Mouse (Mus musculus): ENCODE data around the gene Anxa6.
"Not testable (repeated sequence)": the region's sequence is repeated elsewhere in the genome, so short reads cannot be mapped to it uniquely, and the experiment has no call there.

Anxa6 gene

DNA sequence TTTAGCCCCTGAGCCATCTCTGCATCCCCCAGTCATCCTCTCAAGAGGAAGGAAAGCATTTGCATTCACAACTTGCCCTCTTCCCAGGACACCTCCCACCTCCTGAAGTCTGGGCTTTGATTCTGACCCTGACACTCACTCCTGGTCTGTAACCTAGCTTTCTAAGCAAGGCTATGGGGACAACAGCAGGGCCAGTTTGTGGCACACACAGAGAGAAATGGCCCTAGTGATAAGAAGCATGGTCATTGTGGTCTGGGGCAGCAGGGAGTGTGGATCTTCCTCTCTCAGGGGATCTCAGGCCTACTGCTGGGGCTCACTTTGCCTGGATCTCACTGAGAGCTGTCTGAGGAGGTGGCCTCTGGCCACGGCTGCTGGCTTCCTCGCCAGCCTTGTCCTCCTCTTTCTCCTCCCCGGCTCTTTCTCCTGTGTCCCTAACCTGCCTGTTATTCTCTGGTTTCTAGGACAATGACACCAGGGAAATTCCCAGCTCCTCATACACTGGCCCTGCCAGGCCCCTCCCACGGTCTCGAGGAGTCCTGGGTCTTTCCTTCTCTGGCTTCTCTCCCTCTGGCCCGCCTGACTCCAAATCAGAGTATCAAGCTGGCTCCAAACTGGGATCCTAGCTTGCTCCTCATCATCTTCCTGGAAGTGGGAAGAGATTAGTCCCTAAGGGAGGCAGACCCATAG is 71.9 kb downstream of the Anxa6 start:
- DNase-seq (ENCODE audit: low spot score in 2 of 2): no peak

DNA sequence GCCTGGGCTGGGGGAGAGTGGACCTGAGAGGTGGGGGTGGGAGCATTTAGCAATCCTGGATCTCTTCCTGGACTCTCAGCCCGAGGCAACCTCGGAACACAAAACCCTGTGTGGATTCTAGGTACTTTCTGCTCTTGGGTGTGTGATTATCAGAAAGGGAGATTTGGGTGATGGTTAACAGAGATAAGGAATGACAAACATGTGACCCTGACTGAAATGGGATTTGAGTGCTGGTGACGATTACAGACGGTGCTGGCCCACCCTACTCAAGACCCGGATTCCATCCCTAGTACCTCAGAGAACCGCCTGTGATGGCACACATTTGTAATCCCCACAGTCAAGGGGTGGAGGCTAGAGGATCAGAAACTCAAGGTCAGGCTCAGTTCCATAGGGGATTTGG is 73.0 kb downstream of the Anxa6 start:
- no peak for DNase-seq (ENCODE audit: low spot score in 2 of 2)

DNA sequence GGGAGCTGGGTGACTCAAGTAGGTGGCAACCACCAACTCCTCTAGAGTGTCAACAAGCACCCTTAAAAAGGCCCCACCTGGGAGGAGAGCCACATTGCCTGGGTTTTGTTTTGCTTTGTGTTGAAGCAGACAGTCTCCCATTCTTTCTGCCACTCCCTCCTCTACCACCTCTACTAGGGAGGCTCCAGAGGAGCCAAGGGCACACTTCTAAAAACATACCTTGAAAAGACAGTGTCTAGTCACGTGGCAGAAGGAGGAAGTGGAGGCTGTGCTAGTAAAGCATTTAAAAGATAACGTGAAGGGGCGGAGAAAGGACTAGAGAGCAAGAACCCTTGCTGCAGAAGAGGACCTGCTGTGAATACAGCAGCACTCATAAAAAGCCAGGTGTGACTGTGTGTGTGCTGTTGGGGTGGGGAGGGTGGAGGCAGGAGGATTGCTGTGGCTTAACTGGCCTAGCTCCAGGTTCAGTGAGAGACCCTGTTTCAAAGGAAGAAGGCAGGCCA is 74.6 kb downstream of the Anxa6 start:
- DNase-seq (ENCODE audit: low spot score in 2 of 2): no peak

DNA sequence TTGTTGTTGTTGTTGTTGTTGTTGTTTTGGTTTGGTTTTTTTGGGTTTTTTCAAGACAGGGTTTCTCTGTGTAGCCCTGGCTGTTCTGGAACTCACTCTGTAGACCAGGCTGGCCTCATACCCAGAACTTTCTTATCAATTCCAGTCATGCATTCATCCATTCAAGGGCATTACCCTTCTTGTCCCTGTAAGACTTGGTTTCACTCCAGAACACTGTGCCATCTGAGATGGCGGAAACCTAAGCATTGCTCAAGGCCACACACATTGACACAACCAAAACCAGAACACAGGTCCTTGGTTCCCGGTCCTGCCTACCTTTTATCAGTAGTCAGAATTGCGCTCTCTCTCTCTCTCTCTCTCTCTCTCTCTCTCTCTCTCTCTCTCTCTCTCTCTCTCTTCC is 75.5 kb downstream of the Anxa6 start:
- DNase-seq (ENCODE audit: low spot score in 2 of 2): not testable (repeated sequence)

DNA sequence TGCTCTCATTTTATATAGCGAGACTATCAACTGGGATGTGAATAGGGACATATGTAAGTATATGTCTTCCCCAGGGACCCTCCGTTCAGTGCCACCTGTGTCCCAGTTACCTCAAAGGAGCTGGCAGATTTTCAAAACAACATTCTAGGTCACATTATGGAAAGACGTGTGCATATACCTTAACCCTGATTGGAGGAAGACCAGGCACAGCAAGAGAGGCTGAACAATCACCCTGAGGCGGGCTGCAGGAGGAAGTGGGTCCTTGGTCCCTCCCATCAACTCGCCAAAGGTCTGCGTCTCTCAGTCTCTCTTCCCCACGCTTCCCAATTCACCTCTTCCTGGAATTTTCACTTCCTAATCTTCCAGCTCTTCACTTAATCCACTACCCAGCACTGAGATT is 76.3 kb downstream of the Anxa6 start:
- DNase-seq (ENCODE audit: low spot score in 2 of 2): no peak

DNA sequence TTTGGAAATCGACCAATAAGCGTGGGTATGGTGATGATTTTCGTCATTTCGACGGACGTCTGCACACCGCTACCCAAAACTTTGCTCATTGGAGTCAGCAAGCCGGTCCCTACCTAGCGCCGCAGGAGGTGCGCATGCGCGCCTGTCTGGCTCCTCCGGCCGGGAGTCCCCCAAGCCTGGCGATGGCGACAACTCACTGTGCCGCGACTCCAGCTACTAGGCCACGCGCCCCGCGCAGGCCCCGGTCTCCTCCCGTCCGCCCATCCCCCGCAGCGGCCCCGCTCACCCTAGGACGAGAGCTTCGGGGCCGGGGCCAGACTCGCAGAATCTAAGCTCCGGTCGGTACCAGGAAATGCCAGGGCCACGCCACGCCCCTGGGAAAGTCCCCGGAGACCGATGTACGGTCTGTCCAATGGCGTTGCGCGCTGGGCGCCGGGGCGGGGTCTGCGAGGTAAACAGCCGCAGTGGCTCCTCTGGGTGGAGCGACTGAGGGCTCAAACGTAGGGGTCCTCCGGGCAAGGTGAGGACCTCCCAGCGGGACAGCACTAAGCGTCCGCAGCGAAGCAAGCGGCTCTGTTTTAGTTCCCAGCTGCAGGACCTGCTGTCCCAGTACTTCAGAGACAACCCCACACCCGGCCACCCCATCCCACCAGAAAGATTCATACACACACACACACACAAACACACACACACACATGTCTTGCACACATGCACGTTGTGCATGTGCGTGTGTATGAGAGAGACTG is 77.3 kb downstream of the Anxa6 start:
- DNase-seq (ENCODE audit: low spot score in 2 of 2): peak; percentile 98 to 99

DNA sequence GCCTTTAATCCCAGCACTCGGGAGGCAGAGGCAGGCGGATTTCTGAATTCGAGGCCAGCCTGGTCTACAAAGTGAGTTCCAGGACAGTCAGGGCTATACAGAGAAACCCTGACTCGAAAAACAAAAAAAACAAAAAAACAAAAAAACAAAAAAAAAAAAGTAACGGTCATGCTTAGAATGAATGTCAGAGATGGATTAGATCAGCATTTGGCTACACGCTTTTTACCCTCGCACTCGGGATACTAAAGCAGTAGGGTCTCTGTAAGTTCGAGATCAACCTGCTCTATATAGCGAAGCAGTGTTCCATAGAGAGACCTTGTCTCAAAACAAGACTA is 77.9 kb downstream of the Anxa6 start:
- DNase-seq (ENCODE audit: low spot score in 2 of 2): not testable (repeated sequence)

DNA sequence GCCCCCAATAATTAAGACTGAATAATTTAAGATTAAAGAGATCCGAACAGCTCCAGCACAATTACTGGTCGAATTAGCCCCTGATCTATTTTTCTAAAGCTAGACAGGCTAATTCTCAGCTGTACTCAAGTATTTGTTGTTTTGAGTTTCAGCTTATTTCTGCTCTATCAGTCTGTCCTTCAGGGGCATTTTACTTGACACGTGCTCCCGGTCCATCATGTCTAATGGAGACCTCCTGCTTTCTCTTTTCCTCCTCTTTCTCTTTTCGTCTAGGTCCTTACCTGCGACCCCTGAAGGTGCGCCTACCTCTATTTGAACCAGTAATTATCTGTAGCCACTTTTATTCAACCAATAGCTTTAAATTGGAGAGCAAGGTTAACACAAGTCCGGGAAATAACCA is 78.5 kb downstream of the Anxa6 start:
- DNase-seq (ENCODE audit: low spot score in 2 of 2): no peak

DNA sequence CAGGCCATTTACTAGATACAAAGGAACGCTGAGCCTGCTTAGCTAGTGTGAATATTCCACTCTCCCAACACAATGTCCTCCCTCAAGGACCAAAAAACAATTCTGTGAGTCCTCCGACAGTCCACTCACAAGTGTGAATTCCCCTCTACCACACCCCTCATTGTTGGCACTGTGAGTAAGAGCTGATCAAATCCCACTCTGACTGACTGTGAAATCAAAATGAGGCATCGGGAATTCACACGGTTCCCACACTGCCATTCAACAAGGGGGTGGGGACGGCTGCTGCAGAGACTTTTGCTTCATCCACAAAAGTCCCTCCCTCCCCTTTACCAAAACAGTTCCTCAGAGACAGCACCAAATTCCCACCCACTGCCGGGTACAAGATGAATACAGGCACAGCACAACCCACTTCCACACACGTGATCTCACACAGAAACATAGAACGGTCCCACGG is 79.2 kb downstream of the Anxa6 start:
- no peak for DNase-seq (ENCODE audit: low spot score in 2 of 2)

DNA sequence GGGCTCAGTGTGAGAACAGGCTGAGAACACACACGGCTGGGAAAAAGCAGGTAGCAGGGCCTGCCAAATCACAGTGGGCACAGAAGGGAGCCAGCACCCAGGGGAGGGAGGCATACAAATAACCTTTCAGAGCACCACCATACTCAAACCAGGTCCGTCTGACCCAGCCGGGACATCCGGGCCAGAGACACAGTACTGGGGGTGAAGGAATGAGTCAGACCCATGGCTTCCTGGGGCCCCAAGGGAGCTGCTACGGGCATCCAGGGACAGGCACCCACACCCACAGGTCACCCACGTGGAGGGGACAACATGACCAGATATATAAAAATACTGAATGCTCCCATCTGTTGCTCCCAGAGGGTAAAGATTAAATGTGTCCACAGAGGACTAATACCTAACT is 80.6 kb downstream of the Anxa6 start:
- DNase-seq (ENCODE audit: low spot score in 2 of 2): no peak

DNA sequence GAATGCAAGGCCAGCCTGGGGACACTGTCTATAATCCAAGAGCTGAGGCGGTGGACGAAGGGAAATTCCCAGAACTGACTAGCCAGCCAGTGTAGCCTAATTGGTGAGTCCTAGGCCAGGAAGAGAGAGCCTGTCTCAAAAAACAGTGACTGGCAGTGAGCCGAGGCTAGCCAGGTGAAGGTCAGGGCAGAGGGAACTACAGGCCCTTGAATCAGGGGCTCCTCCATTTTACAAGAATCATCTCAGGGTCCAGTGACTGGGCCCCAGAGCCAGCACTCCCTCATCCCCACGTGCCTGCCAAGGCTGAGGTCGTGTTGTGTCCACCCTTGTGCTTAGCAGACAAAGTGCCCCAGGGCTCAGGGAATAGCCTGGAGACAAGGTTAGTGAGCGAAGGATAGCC is 82.6 kb downstream of the Anxa6 start:
- no peak for DNase-seq (ENCODE audit: low spot score in 2 of 2)

DNA sequence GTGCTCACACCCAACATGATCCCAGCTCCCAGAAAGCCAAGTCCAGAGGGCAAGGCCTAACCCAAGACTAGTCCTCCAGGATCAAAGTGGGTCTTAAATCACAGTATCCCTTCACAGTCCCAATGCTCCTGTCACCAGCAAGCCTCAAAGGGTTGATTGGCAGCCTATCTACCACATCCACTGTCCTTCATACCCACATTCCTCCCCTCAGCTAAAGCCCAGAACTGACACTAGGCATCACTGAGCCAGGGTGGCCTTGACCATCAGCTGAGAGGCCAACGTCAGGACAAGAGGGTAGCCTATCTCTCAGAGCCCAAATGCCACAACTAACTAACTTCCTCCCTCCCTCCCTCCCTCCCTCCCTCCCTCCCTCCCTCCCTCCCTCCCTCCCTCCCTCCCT is 83.5 kb downstream of the Anxa6 start:
- DNase-seq (ENCODE audit: low spot score in 2 of 2): no peak

DNA sequence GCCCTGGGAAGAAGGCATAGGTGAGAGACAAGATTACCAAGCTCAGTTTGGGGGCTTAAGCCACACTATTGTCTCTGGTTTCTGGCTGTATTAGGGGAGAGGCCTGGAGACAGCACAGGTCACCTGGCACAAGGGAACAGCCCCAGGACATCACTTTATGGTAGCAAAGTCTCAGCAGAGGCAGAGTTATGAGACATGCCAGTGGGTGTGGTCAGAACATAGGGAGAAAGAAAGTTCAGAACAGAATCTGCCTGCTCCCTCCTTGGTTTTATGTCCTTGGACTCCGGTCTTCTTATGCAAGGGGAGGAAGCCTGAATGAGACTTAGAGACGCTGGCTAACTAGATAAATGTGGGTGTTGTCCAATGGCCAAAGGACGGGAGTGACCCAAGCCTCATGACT is 88.5 kb downstream of the Anxa6 start:
- no peak for DNase-seq (ENCODE audit: low spot score in 2 of 2)

DNA sequence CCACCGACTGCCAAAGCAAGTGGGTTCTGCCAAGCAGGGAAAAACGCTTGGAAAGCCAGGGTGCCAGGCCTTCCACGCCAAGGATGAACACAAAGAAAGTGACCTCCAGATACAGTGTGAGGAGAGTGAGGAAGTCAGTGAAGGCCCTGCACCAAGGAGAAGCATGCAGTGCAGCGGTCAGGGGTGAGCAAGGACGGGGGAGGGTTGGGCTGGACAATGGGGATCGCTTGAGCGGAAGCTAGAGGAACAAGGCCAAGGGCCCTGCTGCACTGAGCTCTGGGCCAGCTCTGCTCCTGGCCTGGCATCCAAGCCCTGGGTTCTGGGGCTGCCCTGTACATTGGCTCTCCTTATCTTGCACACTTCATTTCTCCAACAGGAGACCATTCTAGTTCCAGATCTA is 93.2 kb downstream of the Anxa6 start:
- DNase-seq (ENCODE audit: low spot score in 2 of 2): no peak

DNA sequence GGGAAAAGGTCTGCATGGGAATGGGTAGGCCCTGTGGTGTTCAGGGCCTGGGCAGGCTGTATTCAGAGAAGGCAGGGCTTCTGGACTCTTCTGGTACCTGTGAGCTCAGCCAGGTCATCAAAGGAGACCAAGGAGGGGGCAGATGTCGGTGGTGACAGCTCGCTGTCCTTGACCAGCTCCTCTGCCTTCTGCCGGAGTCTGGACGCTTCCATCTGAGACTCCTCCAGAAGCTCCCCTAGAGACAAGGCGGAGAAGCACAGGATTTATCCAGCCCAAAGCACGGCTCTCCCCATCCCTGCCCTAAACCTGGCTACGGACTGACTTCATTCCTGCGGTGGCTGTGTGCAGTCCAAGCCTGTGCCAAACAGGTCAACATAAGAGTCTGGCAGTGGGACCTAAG is 93.7 kb downstream of the Anxa6 start:
- no peak for DNase-seq (ENCODE audit: low spot score in 2 of 2)

DNA sequence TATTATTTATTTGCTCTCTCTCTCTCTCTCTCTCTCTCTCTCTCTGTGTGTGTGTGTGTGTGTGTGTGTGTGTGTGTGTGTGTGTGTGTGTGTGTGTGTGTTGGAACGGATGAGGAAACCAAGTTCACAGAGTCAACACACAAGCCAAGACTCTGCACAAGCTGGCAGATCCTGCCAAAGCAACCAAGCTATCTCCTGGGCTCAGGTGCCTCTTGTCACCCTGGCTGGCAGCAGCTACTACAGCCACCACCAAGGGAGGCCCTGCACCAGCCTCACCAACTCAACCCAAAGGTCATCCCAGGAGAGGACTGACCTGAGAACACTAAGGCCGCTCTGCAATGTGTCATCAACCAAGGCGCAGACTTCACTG is 96.5 kb downstream of the Anxa6 start:
- no peak for DNase-seq (ENCODE audit: low spot score in 2 of 2)

DNA sequence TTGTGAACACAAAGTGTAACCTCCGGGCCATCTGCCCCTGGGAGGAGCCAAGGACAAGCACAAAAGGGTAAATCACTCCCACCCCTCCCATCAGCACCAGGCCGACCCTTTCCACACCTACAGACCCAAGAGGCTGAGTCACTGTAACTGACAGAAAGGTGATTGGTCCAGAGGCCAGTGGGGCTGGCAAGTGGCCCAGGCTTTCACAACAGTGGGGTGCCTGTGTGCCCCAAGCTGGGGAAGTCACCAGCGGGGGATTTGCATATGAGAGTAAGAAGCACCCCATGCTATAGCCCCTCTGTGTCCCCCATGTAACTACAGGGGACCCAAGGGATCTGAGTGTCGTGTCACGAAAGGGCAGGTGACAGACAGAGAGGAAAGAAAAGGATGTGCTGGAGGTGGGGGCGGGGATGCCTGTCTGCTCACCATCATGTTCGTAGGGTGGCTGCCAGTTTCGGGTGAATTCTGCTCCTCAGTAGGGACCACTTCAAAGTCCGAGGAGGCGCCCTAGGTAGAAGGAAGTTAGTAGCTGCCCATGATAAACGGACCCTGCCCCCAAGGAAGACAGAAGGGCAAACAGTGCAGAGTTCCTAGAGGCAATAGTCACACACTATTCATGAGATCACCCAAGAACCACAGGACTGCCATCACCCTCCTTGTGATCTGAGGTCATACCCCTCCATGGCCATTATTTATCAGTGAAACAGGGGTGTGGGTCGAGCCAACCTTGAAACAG is 97.0 kb downstream of the Anxa6 start:
- no peak for DNase-seq (ENCODE audit: low spot score in 2 of 2)

DNA sequence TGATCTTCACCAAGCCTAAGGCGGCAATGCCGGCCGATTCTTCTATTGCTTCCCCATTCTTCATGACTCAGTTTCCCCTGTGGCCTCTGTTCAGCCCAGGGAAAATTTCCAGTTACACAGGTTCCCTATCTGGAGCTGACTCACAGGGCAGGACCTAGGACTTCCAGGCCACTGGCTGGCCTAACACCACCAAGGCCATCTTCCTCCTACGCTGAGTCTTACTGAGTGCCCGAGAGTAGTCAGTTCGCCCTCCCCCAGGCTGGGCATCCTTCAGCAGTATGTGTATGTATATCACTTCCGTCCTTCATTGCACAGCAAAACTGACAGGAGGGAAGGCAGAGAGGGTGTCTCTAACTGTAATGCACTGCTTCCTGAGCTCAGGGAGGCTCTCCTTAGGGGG is 99.0 kb downstream of the Anxa6 start:
- DNase-seq (ENCODE audit: low spot score in 2 of 2): no peak

DNA sequence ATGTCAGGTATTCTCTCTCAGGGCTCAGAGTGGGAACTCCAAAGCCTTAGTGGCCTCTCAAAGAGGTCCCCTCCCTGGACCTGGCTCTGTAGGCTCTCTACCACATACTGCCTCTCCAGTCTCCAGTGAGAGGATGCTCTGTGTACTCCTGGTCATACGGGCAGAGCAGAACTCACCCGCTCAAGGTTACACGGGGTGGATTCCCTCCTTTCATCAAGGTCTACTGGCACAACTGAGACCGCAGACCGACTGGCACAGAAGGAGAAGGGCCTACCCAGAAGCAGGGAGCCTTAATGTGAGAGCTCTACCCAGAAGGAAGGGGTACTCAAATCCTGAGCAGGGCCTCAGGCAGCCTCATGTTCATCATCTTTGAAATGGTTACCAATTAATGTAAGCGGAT is 100.7 kb downstream of the Anxa6 start:
- no peak for DNase-seq (ENCODE audit: low spot score in 2 of 2)

DNA sequence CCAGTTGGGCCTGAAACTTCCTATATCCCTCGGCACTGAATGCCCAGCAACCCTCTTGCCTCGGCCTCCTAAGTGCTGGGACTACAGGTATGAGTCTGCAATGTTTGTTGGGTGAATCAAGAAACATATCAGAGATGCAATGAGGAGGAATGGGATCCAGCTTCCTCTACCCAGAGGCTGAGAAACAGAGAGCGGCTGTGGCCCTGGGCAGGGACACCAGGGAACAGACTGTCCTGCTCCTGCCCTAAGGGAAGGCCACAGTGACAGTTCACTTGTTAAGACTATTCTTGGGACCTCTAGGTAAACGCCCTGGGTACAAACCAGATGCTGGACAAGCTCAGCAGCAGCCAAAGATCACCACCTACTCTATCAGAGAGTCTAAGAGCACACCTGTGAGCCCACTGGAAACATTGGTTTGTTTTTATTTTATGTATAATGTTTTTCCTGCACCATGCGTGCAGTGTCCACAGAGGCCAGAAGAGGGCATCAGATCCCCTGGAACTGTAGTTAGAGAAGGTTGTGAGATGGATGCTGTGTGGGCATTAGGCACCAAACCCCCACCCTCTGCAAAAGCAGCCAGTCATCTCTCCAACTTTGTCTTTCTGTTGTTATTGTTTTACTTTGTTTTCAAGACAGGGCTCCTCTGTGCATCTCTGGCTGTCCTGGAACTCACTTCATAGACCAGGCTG is 101.7 kb downstream of the Anxa6 start:
- peak; percentile 20 to 23 for DNase-seq (ENCODE audit: low spot score in 2 of 2)

DNA sequence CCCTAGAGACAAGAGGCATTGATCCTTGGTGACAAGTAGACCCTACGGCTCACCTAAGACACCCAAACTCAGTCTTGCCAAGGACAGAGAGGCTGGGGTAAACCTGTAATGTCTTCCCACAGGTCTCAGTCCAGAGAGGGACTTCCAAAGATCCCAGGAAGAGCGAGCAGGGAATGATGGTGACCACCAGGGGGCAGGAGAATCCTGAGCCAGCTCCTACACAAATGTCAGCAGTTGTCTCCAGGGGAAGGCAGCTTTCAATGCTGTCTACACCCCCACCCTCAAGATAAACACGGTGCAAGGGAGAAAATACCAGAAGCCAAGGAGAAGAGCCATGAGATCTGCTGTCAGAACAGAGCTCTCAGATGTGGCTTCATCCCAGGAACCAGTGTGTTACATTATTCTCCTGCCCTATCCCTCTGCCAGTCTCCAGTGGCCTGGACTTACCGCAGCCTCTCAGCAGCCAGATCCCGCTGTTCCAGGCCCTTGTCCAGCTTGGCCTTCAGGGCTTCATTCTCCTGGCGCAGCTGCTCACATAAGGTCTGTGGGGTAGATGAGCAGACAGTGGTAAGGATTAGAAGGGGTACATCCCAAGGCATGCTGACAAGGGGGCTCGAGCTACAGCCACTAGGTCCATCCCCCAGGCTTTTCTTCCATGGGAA is 102.8 kb downstream of the Anxa6 start:
- peak; percentile 25 to 32 for DNase-seq (ENCODE audit: low spot score in 2 of 2)

DNA sequence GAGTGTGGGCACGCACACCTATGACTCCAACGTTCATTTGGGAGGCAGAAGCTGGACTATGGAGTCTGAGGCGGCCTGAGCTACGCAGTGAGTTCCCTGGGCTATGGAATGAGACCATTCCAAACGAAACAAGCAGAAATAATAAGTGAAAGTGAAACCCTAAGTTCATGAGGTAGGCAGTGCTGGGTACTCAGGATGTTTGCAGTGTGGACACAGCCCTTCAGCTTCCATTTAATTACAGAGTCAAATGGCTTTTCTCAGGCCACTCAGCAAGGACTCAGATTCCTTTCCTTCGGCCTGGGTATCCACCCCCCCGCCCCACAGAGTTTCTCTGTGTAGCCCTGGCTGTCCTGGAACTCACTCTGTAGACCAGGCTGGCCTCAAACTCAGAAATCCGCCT is 103.5 kb downstream of the Anxa6 start:
- DNase-seq (ENCODE audit: low spot score in 2 of 2): no peak
